Mouse (Mus musculus) adrenal gland, adult (tissue): ENCODE measurements around the gene Clba1.

Experiments
- DNase-seq, 2 experiments: peaks; one replicate each; pipeline ENCODE4 v3.0.0; 2022 to 2023; ENCODE audit warnings: low spot score in 1 of 2; ENCODE audit not compliant: inconsistent age in 2 of 2

The Clba1 gene

DNA sequence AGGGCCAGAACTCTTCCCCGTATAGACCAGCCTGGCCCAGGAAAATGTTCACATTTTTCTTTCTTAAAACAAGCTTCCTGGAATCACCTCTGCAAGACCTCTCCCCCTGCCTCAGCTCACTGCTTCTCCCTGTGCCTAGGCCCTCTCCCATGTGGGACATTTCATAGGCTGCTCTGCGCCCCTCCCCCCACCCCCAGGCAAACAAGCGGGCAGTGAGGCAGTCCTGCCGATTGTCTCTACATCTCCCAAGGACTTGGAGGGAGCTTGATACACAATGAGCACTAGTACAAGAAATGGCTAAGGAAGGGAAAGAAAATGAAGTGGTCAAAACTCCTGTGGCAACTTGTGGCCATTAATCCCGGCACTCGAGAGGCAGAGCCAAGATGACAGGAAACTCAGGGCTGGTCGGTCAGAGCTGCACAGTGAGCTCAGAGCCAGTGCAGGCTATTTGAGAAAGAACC, 14.4 kb upstream of the Clba1 start:
- no peak for DNase-seq

- no peak for DNase-seq
Measured at GRCm38 (mm10) chr12:112794998-112795397, 13.7 kb upstream of the Clba1 start.

GRCm38 (mm10) chr12:112795466-112796104, 13.2 kb upstream of the Clba1 start:
- no peak for DNase-seq

DNA sequence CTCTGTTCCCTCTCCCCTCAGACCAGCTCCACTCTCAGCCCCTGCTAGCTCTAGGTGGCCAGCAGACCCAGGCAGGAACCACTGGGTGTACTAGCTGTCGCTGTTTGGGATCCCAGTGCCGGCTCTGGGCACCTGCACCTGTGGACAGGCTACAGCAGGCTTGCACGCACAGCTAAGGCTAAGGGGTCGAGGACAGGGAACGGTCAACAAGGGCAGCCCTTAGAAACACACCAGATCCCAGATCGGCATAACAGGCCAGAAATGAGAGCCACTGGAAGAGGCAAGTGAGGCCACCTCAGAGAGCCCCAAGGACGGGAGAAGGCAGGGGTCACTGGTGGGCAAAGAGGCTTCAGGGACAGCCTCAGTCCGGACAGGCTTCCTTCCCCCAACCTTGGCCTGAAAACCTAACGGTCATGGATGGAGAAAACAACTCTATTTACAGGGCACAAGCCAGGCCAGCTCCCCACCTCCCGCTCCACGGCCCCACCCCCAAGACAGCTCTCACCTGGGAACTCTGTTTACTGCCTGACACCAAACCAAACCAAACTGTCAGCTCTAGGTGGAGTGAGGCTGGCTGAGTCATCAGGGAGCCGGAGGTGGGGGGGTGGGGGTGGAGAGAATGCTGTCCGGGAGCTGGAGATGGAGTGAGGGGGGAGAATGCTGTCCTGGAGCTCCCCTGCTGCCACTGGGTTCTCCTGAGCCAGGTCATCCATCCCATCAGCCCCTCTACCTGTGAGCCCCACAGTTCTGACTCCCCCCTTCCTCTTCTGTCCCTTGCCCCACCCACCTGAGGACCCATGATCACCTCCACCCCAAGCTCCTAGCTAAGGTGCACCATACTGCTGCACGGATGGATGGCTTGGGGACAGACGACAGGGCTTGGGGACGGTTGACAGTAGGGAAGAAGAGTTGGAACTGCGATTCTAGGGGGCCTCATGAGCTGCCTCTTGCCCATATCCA, 11.9 kb upstream of the Clba1 start:
- peak in 1 of 2 experiments; percentile 56 for DNase-seq

- DNase-seq, result peak; percentile 85 to 88
Measured at GRCm38 (mm10) chr12:112797672-112798331, 10.9 kb upstream of the Clba1 start.

- DNase-seq, result no peak
Measured at GRCm38 (mm10) chr12:112798332-112798681, 10.4 kb upstream of the Clba1 start.

DNA sequence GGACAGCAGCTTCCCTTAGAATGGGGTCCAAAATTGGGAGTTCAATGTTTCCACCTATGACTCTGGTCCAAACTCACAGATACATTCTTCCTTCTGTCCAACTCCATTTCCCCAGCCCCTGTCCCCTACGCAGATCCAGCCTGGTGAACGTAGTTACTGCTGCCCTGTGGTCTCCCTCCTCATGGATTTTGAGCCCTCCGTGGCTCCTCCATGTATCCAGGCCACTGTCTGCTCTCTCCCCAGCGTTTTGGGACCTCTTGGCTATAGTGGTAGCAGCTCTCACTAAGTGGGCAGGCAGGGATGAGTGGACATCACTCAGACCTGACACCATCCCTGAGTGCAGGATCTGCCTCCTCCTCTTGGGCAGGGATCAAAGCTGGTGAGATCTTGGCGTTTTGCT, 10.0 kb upstream of the Clba1 start:
- DNase-seq, result peak in 1 of 2 experiments; percentile 7

DNA sequence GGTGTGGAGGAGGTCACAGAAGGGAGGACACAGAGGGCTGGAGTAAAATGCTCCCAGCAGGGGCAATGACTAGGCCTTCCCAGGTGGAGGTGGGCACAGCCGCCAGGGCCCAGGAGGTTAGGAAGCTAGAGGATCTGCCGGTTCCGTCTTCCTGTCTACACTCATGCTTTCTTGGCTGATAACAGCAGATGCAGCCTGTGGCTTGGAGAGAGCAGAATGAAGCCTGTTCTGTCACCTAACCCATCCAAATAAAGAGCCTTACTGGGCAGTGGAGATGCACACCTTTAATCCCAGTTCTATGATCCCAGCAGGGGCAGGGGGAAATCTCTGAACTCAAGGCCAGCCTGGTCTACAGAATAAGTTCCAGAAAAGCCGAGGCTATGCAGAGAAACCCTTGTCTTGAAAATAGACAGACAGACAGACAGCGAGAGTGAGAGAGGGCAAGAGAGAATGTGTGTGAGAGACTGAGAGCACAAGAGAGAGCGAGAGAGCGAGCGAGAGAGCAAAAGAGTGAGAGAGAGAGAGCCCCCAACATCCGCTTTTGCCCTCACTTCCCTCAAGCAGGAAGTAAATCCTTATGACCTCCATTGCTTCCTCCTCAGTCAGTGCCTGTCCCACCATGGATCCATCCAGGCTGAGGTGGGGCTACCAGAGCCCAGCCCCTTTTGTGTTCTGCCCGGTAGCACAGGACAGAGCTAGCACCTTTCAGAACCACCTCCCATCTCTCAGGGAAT, 9.3 kb upstream of the Clba1 start:
- peak in 1 of 2 experiments; percentile 8 for DNase-seq

DNA sequence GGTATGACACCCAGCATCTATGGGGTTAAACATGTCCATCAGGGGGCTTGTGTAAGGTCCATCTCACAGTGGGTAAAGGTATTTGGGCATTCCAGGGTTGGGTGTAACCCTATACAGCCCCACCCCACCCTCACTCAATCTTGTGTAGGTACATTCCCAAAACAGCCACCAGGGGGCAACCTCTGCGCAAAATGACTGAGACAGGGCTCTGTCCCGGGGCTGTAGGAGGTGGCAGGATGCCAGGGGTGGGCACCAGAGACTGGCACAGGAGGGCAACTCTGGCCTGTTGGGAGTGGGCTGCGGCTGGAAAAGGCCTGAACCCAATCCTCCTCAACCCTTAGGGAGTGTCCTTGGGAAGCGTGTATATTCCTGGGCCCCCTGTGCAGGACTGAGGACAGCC, 8.3 kb upstream of the Clba1 start:
- DNase-seq, result peak; percentile 65 to 88

DNA sequence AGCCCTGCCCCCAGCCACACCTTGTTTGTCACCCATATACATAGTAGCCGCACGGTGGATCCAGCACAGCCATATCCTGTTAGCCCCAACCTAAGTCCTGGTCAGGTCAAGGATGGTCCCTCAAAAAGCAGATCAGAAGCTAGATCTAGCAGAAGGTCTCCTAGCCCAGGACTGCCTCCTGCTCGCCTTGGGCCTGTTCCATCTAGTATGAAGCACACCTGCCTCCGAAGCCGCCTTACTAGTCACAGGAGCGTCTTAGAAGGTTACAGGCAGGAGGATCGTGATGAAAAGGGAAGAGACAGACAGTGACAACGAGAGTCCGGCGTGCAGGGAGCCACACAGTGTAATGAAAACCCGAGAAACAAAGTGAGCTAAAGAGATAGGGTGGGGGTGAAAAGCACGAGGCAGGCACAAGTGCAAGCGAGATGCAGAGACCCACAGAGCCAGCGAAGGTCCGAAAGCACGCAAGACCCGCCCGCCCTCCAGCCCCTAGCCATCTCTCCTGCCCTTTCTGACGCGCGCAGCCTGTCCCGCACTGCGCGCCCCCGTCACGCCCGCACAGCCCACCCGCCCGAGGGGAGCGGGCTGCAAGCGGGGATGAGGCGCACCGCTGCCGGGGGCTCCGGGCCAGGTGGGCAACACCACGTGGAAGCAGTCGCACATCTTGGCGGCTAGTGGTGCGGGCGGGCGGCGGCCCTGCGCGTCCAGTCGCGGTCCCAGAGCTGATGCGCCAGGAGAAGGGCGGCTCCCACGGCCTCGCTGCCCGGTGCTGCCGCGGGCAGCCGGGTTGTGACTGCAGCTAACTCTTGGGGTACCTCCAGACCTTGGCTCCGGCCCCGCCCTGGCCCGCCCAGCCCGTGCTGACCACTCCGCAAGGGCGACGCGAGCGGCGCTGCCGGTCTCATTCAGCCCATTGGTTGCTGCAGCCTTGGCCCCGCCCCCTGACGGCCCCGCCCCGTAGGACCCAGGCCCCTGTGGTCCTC, 6.6 kb upstream of the Clba1 start, which contains the start of gene Ahnak2:
Gene Ahnak2 (minus strand): TSS at position 794 of the 983 bp plus-strand sequence.
- DNase-seq, result peak; percentile 44 to 49

GRCm38 (mm10) chr12:112802917-112803316, 5.8 kb upstream of the Clba1 start:
- DNase-seq, result no peak

GRCm38 (mm10) chr12:112804046-112804445, 4.7 kb upstream of the Clba1 start:
- peak; percentile 47 to 65 for DNase-seq

DNA sequence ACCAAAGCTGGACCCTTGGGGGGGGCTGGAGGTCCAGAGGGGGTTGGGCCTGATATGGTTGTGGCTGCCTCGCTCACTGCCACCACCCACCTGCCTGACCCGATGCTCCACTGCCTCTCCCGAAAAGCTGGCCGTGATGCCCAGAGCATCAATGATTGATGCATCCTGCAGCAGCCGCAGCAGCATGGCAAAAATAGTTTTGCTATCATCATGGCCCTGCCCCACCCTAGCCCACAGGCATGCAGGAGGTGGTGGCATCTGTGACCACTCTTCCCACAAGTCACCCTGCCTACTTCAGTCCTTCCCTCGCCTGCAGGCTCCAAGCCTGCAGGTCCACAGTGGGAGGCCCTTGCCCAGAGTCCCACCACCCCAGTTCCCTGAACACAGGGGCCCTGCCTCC, 2.7 kb upstream of the Clba1 start:
- DNase-seq, result no peak

GRCm38 (mm10) chr12:112807796-112808195, 941 bp upstream of the Clba1 start:
- DNase-seq, result no peak

GRCm38 (mm10) chr12:112808212-112808586, 538 bp upstream of the Clba1 start:
- no peak for DNase-seq

DNA sequence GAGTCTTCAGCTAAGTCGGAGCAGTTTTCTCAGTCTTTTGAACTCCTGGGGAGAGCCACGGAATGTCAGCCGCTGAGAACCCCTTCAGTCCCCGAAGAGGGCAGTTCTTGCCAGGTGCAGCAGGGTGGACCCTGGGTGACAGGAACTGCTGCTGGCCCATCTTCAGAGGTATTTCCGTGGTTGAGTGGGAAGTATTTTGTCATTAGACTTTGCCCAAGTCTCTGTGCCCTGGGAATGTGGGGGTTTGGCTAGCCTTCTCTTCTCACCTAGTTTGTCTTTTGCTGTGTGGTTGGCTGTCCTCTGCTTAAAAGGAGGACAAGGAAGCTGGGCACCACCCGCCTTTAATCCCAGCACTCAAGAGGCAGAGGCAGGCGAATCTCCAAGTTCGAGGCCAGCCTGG, 904 bp downstream of the Clba1 start:
- no peak for DNase-seq

GRCm38 (mm10) chr12:112810092-112810885, 1.6 kb downstream of the Clba1 start:
- DNase-seq, result no peak

DNA sequence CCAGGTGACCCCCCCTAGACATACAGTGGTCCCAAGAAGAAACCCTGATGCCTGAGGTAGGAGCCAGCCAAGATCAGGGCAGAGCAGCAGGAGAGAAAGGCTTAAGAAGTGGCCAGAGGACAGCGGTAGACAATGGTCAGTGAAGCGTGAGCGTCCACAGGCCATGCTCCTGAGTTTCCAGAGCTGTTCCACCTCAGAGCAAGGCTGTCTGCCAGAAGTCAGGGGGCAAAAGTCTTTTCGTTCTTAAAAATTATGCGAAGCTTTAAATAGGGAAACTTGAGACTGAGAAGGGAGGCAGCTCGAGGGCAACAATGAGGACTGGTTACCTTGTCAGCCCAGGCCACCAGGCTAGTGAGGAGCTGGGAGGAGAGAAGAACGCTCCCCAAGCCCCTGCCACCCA, 4.6 kb downstream of the Clba1 start:
- DNase-seq, result no peak
